Mouse (Mus musculus) cerebellum, postnatal 36 days (tissue): Measurements from ENCODE around the gene Stambpl1.

Experiments used
- DNase-seq, 2 experiments: peaks; one replicate each; pipeline ENCODE4 v3.0.0; 2021 to 2022; ENCODE audit warnings: mixed read lengths in 2 of 2

Stambpl1 gene

GRCm38 (mm10) chr19:34287221-34287620, 95.2 kb downstream of the Stambpl1 start:
- DNase-seq = no peak

GRCm38 (mm10) chr19:34287656-34288415, 95.8 kb downstream of the Stambpl1 start:
- DNase-seq = no peak

DNA sequence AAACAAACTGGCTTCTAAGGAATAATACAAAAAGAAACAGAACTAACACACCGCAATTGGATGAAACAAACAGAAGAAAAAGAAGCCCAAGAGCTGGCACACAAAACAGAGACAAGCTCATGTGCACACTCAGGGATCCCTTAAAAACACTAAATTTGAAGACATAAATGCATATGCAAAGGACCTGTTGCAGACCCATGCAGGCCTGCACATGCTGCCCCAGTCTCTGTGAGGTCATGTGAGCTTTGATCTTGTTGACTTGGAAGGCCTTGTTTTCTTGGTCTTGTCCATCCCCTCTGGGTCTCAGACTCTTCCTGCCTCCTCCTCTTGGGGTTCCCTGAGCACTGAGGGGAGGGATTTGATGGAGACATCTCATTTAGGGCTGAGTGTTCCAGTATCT, 96.7 kb downstream of the Stambpl1 start:
- no peak for DNase-seq
